Mouse (Mus musculus) midbrain, embryonic 10.5 days (tissue): ENCODE results near the gene Zfp51. TPM values are rescaled to one million over a fixed set of nuclear protein-coding genes. Genes with fewer than 3 reads are reported as not detected.
"Not testable (repeated sequence)": the region's sequence is repeated elsewhere in the genome, so short reads cannot be mapped to it uniquely, and the experiment has no call there.

ENCODE experiments used
- DNase-seq: peaks from one replicate; pipeline ENCODE4 v3.0.0-alpha.2; 2017; ENCODE audit warnings: low spot score
- H3K27ac ChIP-seq: fragments of 300-500 bp; sonication (generic); replicated peaks from 2 replicates; pipeline ENCODE4 v1.5.1; 2016; ENCODE audit warnings: mild to moderate bottlenecking
- H3K27me3 ChIP-seq: fragments of 300-500 bp; sonication (generic); 2 replicates; pipeline ENCODE4 v1.6.1; 2016; ENCODE audit warnings: low read depth, mild to moderate bottlenecking; ENCODE audit not compliant: poor library complexity, severe bottlenecking
- H3K36me3 ChIP-seq: fragments of 300-500 bp; sonication (generic); 2 replicates; pipeline ENCODE4 v1.6.1; 2016; ENCODE audit warnings: mild to moderate bottlenecking, moderate library complexity
- H3K4me1 ChIP-seq: fragments of 300-500 bp; sonication (generic); 2 replicates; pipeline ENCODE4 v1.6.1; 2016
- H3K4me3 ChIP-seq: fragments of 300-500 bp; sonication (generic); 2 replicates; pipeline ENCODE4 v1.5.1; 2016; ENCODE audit warnings: mild to moderate bottlenecking, moderate library complexity
- H3K9me3 ChIP-seq: fragments of 300-500 bp; sonication (generic); replicated peaks from 2 replicates; pipeline ENCODE4 v1.6.1; 2016; ENCODE audit warnings: mild to moderate bottlenecking
- WGBS: fragments of 180-500 bp; shearing (Covaris S2); methylation state at CpG from one replicate; pipeline ENCODE4 v1.1.7; 2016; 5-methylcytosine and 5-hydroxymethylcytosine counted together
- polyA plus RNA-seq: library from polyadenylated mRNA; unstranded; fragments of >200 nt; fragmentation: Nextera tagmentation; extraction: Ambion mirVana; gene quantifications from 2 replicates; pipeline ENCODE4 v1.2.1, GENCODE M21; 2016

Zfp51 gene
- polyA plus RNA-seq, result 13.3 and 13.4 TPM in 2 replicates

DNA sequence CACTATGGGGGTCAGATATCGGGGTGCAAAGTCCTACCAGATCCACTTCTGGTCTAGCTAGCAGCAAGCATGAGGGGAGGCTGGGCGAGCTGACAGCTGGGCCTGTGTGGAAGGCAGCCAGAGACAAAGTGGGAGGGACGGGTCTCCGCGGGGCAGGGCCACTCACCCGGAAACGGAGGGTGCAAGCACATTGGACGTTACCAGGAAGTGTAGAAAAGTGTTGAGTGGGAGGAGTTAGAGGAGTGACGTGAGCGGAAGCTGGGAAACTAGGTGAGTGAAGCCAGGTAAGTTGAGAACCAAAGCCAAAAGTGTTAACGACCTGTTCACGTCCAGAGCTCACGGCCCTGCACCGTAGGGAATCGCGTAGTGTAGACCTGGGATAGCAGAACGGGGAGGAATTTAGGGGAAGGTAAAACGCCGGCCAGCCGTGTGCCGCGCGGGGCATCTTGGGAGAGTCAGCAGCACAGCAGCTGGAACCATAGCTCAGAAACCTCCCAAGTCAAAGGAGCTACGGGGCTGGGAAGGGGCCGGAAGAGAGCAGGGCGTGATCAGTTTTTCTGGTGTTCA lies at the start of gene Zfp51:
TSS of gene Zfp51 (plus strand) at position 237 of the 567 bp plus-strand sequence.
- under 1% methylated on average over 26 of the region's 26 CpGs for WGBS
- Histone ChIP-seq H3K27ac (peak within 1 kb of the TSS; percentile 84), H3K4me1 (peaks cover 8% of the 10 kb centered on the region), H3K4me3 (peak within 1 kb of the TSS; percentile 66), H3K27me3 (no peaks in the 10 kb centered on the region), H3K9me3 (no peaks in the 10 kb centered on the region), H3K36me3 (no peaks in the 10 kb centered on the region)
- DNase-seq, result peak; percentile 89

GRCm38 (mm10) chr17:21422664-21423599 lies 27.2 kb upstream of the Zfp51 start, which contains the start of gene Zfp54:
Gene Zfp54 (plus strand): TSS chr17:21423227.
- DNase-seq, result peak; percentile 59
- H3K4me3 ChIP-seq, result peak within 1 kb of the TSS; percentile 60
- no peaks in the 10 kb centered on the region for H3K36me3 ChIP-seq
- H3K4me1 ChIP-seq, result peaks cover 7% of the 10 kb centered on the region
- H3K27ac ChIP-seq, result peak within 1 kb of the TSS; percentile 74
- no peaks in the 10 kb centered on the region for H3K9me3 ChIP-seq
- no peaks in the 10 kb centered on the region for H3K27me3 ChIP-seq
- WGBS, result under 1% methylated on average over 22 of the region's 22 CpGs

DNA sequence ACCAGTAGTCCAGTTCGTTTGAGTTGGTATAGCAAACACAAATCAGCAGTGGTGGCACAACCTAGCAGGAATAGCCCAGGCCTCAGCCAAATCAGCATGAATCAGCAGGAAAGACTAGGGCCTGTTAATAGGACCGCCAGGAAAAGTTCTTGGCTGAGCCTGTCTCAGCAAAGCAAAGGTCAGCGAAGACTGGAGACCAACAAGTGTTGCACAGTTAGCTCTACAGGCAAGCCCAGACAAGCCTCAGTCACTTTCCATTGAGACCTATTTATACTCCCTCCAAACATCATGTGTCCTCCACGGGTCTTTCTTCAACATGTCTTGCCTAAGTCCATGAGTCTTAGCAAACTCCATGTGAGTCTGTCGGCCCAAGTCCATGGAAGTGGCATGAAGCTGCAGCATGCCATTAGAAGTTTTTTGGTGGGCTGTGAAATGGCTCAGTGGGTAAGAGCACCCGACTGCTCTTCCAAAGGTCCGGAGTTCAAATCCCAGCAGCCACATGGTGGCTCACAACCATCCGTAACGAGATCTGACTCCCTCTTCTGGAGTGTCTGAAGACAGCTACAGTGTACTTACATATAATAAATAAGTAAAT lies 11.3 kb upstream of the Zfp51 start:
- H3K4me3 ChIP-seq, H3K27me3 ChIP-seq, H3K4me1 ChIP-seq, H3K9me3 ChIP-seq, DNase-seq, H3K36me3 ChIP-seq, H3K27ac ChIP-seq: not testable (repeated sequence)
- 86% methylated on average over 9 of the region's 9 CpGs for WGBS

DNA sequence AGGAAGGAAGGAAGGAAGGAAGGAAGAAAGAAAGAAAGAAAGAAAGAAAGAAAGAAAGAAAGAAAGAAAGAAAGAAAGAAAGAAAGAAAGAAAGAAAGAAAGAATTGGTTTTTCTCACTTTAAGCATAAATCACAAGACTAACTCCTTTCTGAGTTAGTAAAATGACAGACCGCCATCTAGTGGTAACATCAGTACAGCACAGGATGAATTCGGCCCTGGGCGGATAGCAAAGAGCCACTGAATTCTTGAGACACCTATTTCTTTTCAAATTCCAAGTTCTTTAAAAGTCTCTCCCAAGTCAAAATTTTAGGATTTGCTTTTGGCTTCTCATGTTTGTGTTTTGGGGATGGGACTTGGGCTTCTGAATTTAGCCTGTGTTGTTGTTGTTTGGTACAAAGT lies 505 bp upstream of the Zfp51 start:
- WGBS, result 0% methylated on average over 3 of the region's 3 CpGs
- Histone ChIP-seq H3K36me3 (no peaks in the 10 kb centered on the region), H3K9me3 (no peaks in the 10 kb centered on the region), H3K4me1 (peaks cover 8% of the 10 kb centered on the region), H3K4me3 (peak overlapping the region; percentile 66), H3K27me3 (no peaks in the 10 kb centered on the region), H3K27ac (peak overlapping the region; percentile 84)
- DNase-seq, result peak; percentile 55

- WGBS, result 92% methylated on average over 5 of the region's 5 CpGs
- DNase-seq, result no peak
- Histone ChIP-seq H3K4me3 (no peak overlapping the region), H3K36me3 (peaks cover 70% of the 10 kb centered on the region), H3K27me3 (no peaks in the 10 kb centered on the region), H3K4me1 (no peaks in the 10 kb centered on the region), H3K9me3 (no peaks in the 10 kb centered on the region), H3K27ac (no peak overlapping the region)
Measured at GRCm38 (mm10) chr17:21463550-21463949, 13.4 kb downstream of the Zfp51 start.

GRCm38 (mm10) chr17:21472032-21472652 lies 22.0 kb downstream of the Zfp51 start:
- DNase-seq, result no peak
- Histone ChIP-seq H3K27me3 (no peaks in the 10 kb centered on the region), H3K9me3 (no peaks in the 10 kb centered on the region), H3K36me3 (no peaks in the 10 kb centered on the region), H3K27ac (no peak overlapping the region), H3K4me1 (peaks cover 12% of the 10 kb centered on the region), H3K4me3 (no peak overlapping the region)
- WGBS, result 79% methylated on average over 3 of the region's 3 CpGs

- Histone ChIP-seq H3K27me3 (no peaks in the 10 kb centered on the region), H3K4me3 (no peak overlapping the region), H3K9me3 (no peaks in the 10 kb centered on the region), H3K27ac (no peak overlapping the region), H3K4me1 (peaks cover 12% of the 10 kb centered on the region), H3K36me3 (no peaks in the 10 kb centered on the region)
- no peak for DNase-seq
- 78% methylated on average over 2 of the region's 2 CpGs for WGBS
Measured at GRCm38 (mm10) chr17:21472653-21473307, 22.6 kb downstream of the Zfp51 start.

DNA sequence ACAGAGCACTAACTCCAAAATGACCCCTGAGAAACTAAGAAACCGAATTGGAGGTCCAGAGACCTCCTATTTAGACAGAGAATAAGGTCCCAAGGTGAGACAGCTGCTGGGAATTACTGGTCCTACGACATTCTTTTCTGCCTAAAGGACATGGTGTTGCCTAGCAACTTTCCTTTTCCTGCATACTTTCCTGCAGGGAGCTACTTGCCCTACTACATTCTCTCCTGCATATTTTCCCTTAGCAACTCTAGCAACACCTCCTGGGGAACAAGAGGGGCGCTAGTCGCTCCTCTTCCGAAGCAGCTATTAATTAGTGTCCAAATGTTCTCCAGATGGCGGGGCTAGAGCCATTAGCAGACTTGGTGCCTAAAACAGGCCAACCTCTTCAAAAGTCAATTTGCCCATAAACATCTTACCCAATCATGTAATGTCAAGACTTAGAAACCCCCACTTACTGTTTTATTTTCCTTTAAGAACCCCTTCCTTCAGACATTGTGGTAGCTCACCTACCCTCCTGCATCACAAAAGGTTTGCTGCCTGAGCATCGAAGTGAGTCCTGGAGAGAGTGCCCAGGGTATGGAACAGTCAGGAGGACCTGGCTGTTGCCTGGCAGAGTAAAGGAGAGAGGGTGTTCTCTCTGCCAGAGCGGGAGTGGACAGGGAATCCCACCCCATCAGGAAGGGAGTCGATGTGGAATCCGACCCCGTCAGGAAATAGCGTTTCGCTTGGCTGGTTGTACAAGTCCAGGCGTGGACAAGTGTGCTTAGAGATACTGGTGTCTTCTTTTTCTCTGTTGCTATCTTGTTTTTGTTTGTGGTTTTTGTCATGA lies 23.4 kb downstream of the Zfp51 start:
- H3K36me3 ChIP-seq, result no peaks in the 10 kb centered on the region
- H3K9me3 ChIP-seq, result no peaks in the 10 kb centered on the region
- H3K4me3 ChIP-seq, result no peak overlapping the region
- H3K27ac ChIP-seq, result no peak overlapping the region
- DNase-seq, result peak; percentile 25
- no peaks in the 10 kb centered on the region for H3K27me3 ChIP-seq
- WGBS, result 40% methylated on average over 14 of the region's 14 CpGs
- peaks cover 12% of the 10 kb centered on the region for H3K4me1 ChIP-seq

DNA sequence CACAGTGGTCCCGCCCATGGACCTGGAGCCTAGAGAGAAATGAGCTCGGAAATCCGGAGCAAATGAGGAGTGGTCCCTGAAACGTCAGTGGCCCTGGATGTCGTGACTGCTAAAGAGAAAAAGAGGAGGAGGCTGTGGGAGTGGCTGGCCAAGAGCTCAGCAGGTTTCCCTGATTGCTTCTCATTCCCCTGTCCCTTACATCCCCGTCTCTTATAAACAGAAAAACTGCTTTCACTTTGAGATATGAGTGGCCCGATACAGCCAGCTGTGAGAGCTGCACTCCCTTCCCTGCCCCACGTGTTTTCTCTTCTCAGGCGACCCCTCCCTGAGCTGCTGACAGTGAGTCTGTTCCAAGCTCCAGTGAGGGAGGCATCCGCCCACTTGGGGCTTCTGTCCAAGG lies 24.6 kb downstream of the Zfp51 start:
- WGBS, result 21% methylated on average over 10 of the region's 10 CpGs
- H3K4me1 ChIP-seq, result peaks cover 12% of the 10 kb centered on the region
- H3K9me3 ChIP-seq, H3K36me3 ChIP-seq, DNase-seq, H3K27ac ChIP-seq, H3K4me3 ChIP-seq, H3K27me3 ChIP-seq: not testable (repeated sequence)

DNA sequence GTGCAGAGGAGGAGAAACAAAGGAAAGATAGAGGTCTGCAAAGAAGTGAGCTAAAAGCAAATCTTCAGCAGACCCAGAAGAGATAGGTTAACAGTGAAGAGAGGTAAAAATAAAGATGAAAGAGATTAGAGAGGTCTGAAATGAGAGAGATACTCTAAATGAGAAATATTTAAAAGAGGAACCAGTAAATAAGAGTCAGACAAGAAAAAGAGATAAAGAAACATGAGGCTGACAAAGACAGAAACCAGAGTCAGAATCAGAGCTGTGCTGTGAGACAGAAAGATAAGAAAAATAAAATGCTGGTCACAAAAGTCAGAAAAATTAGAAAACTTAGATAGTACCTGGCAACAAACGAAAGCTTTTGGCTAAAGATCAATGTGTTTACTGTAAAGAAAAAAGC lies 25.1 kb downstream of the Zfp51 start:
- not testable (repeated sequence) for H3K36me3 ChIP-seq, H3K9me3 ChIP-seq, H3K27me3 ChIP-seq, DNase-seq, H3K4me3 ChIP-seq, H3K27ac ChIP-seq
- H3K4me1 ChIP-seq, result peaks cover 12% of the 10 kb centered on the region
- 75% methylated on average over 1 of the region's 1 CpGs for WGBS

GRCm38 (mm10) chr17:21476351-21476750 lies 26.2 kb downstream of the Zfp51 start:
- not testable (repeated sequence) for H3K4me3 ChIP-seq, H3K36me3 ChIP-seq, DNase-seq, H3K27ac ChIP-seq, H3K27me3 ChIP-seq, H3K9me3 ChIP-seq
- 90% methylated on average over 5 of the region's 9 CpGs for WGBS
- peaks cover 12% of the 10 kb centered on the region for H3K4me1 ChIP-seq
